Mouse (Mus musculus): ENCODE data around the gene Gm7138.
"Not testable (repeated sequence)": the region's sequence is repeated elsewhere in the genome, so short reads cannot be mapped to it uniquely, and the experiment has no call there.

The Gm7138 gene

GRCm38 (mm10) chr10:77741924-77742688 lies 34.6 kb downstream of the Gm7138 start, which contains the start of gene Gm18596:
TSS of gene Gm18596 (minus strand) at chr10:77742638.
- CTCF ChIA-PET, result not testable (repeated sequence)

GRCm38 (mm10) chr10:77738929-77739328 lies 37.8 kb downstream of the Gm7138 start:
- CTCF ChIA-PET, result no interaction called here

- CTCF ChIA-PET, result no interaction called here
These were observed 40.8 kb downstream of the Gm7138 start for GRCm38 (mm10) chr10:77735928-77736327.

- CTCF ChIA-PET, result no interaction called here
These were observed 47.5 kb downstream of the Gm7138 start for GRCm38 (mm10) chr10:77729241-77729640.

- CTCF ChIA-PET, result no interaction called here
These were observed 48.5 kb downstream of the Gm7138 start for GRCm38 (mm10) chr10:77728280-77728679.

Data from spleen, embryonic (tissue).